Mouse (Mus musculus) G1E (cell line): ENCODE results near the gene Lipe. TPM values are rescaled to one million over a fixed set of nuclear protein-coding genes. Genes with fewer than 3 reads are reported as not detected.

ENCODE experiments used
- ATAC-seq: 2 replicates; pipeline ENCODE4 v1.8.0; 2016; ENCODE audit warnings: mild to moderate bottlenecking; ENCODE audit not compliant: insufficient number of reproducible peaks, poor library complexity, low FRiP score, severe bottlenecking; ENCODE audit errors: extremely low read depth
- DNase-seq: peaks from one replicate; pipeline ENCODE4 v3.0.0; 2012; ENCODE audit warnings: low spot score
- H3K27me3 ChIP-seq: 2 replicates; pipeline ENCODE4 v1.6.1; 2012; ENCODE audit warnings: mild to moderate bottlenecking, low read length, inconsistent platforms; ENCODE audit not compliant: insufficient read depth
- H3K36me3 ChIP-seq: replicated peaks from 2 replicates; pipeline ENCODE3; 2012; ENCODE audit warnings: mild to moderate bottlenecking, inconsistent platforms
- H3K4me1 ChIP-seq: 2 replicates; pipeline ENCODE4 v1.6.1; 2012; ENCODE audit warnings: low read depth, low read length, inconsistent platforms, mixed read lengths; ENCODE audit not compliant: insufficient read depth
- H3K4me3 ChIP-seq: 2 replicates; pipeline ENCODE4 v1.5.1; 2012; ENCODE audit warnings: low read depth, mild to moderate bottlenecking, inconsistent platforms, low read length, moderate library complexity, mixed read lengths
- H3K9me3 ChIP-seq: replicated peaks from 2 replicates; pipeline ENCODE4 v1.6.1; 2012; ENCODE audit warnings: inconsistent platforms
- CTCF ChIP-seq: IDR thresholded peaks from 2 replicates; pipeline ENCODE4 v1.5.1; 2012; ENCODE audit warnings: low read depth, low read length, inconsistent platforms, mixed read lengths
- GATA1 ChIP-seq: IDR thresholded peaks from 2 replicates; pipeline ENCODE4 v1.6.1; 2012; ENCODE audit warnings: borderline replicate concordance, low read length, inconsistent platforms, mixed read lengths
- GATA2 ChIP-seq: IDR thresholded peaks from 2 replicates; pipeline ENCODE4 v1.6.1; 2012; ENCODE audit warnings: low read depth, low read length, inconsistent platforms, borderline replicate concordance
- POLR2AphosphoS5 ChIP-seq: IDR thresholded peaks from 2 replicates; pipeline ENCODE4 v1.6.1; 2012; ENCODE audit warnings: low read depth, low read length, inconsistent platforms; ENCODE audit not compliant: insufficient replicate concordance
- TAL1 ChIP-seq: conservative IDR thresholded peaks from 2 replicates; pipeline ENCODE4 v1.6.1; 2012; ENCODE audit warnings: low read depth, low read length, inconsistent platforms, mixed read lengths
- polyA plus RNA-seq: library from polyadenylated mRNA; stranded (reverse); fragments of >175 nt; gene quantifications from 2 replicates; pipeline ENCODE4 v1.2.3, GENCODE M21; 2012
- total RNA-seq, 2 experiments: library from RNA; stranded (forward) in 1 of 2; stranded (reverse) in 1 of 2; fragments of 200-1000 nt in 1 of 2; fragments of >200 nt in 1 of 2; fragmentation: Nextera tagmentation in 1 of 2; gene quantifications; 2 replicates each; pipeline ENCODE4 v1.2.3; 2014 to 2017

The Lipe gene
- total RNA-seq (2014; fragmentation: Nextera tagmentation): 6.1 and 13.0 TPM in 2 replicates
- total RNA-seq (2017): 4.6 and 4.8 TPM in 2 replicates
- 15.7 and 16.1 TPM in 2 replicates for polyA plus RNA-seq

GRCm38 (mm10) chr7:25398610-25399009 is at the start of gene Lipe:
Lipe (minus strand) TSS chr7:25398710.
- H3K27me3 ChIP-seq: no peaks in the 10 kb centered on the region
- no peak for ATAC-seq

GRCm38 (mm10) chr7:25440816-25441153 is 42.3 kb upstream of the Lipe start:
- no peaks in the 10 kb centered on the region for H3K9me3 ChIP-seq

More at GRCm38 (mm10) chr7:25398610-25399009, at the start of gene Lipe:
- H3K9me3 ChIP-seq: no peaks in the 10 kb centered on the region
- TF ChIP-seq CTCF (no peak), TAL1 (no peak), GATA1 (no peak), GATA2 (no peak), POLR2AphosphoS5 (no peak)
- H3K4me3 ChIP-seq: no peak within 1 kb of the TSS
- no peak for DNase-seq
- peaks cover 28% of the 10 kb centered on the region for H3K36me3 ChIP-seq
- H3K4me1 ChIP-seq: peaks cover 40% of the 10 kb centered on the region

GRCm38 (mm10) chr7:25439978-25440815 is 41.7 kb upstream of the Lipe start:
- no peaks in the 10 kb centered on the region for H3K4me1 ChIP-seq
- H3K27me3 ChIP-seq: no peaks in the 10 kb centered on the region; the same call in 1 of the 2 replicates
- TF ChIP-seq CTCF (no peak), GATA2 (no peak), POLR2AphosphoS5 (no peak), GATA1 (no peak), TAL1 (no peak)
- no peaks in the 10 kb centered on the region for H3K9me3 ChIP-seq
- H3K4me3 ChIP-seq: no peak overlapping the region
- ATAC-seq: no peak
- H3K36me3 ChIP-seq: no peaks in the 10 kb centered on the region
- no peak for DNase-seq

More at GRCm38 (mm10) chr7:25440816-25441153, 42.3 kb upstream of the Lipe start:
- TF ChIP-seq GATA1: no peak
- TF ChIP-seq GATA2: no peak
- TF ChIP-seq POLR2AphosphoS5: no peak
- TF ChIP-seq TAL1: no peak
- no peak for TF ChIP-seq CTCF
- ATAC-seq (no peak), DNase-seq (no peak)
- H3K36me3 ChIP-seq: no peaks in the 10 kb centered on the region
- no peak overlapping the region for H3K4me3 ChIP-seq
- no peaks in the 10 kb centered on the region; the same call in 1 of the 2 replicates for H3K27me3 ChIP-seq
- no peaks in the 10 kb centered on the region for H3K4me1 ChIP-seq

GRCm38 (mm10) chr7:25439124-25439822 is 40.8 kb upstream of the Lipe start:
- H3K36me3 ChIP-seq: no peaks in the 10 kb centered on the region
- TF ChIP-seq POLR2AphosphoS5 (no peak), TAL1 (no peak), CTCF (no peak), GATA2 (no peak), GATA1 (no peak)
- no peak for ATAC-seq
- no peaks in the 10 kb centered on the region; the same call in 1 of the 2 replicates for H3K27me3 ChIP-seq
- DNase-seq: no peak
- H3K4me3 ChIP-seq: no peak overlapping the region
- H3K4me1 ChIP-seq: no peaks in the 10 kb centered on the region
- no peaks in the 10 kb centered on the region for H3K9me3 ChIP-seq

GRCm38 (mm10) chr7:25436704-25437103 is 38.2 kb upstream of the Lipe start:
- Histone ChIP-seq H3K9me3 (no peaks in the 10 kb centered on the region), H3K4me1 (no peaks in the 10 kb centered on the region), H3K4me3 (no peak overlapping the region), H3K27me3 (no peaks in the 10 kb centered on the region), H3K36me3 (no peaks in the 10 kb centered on the region)
- ATAC-seq (no peak), DNase-seq (no peak)
- TF ChIP-seq TAL1: no peak
- TF ChIP-seq POLR2AphosphoS5: no peak
- TF ChIP-seq GATA2: no peak
- no peak for TF ChIP-seq CTCF
- TF ChIP-seq GATA1: no peak

GRCm38 (mm10) chr7:25436226-25436625 is 37.7 kb upstream of the Lipe start:
- H3K9me3 ChIP-seq: no peaks in the 10 kb centered on the region
- no peaks in the 10 kb centered on the region for H3K4me1 ChIP-seq
- H3K27me3 ChIP-seq: no peaks in the 10 kb centered on the region
- TF ChIP-seq GATA2 (no peak), TAL1 (no peak), POLR2AphosphoS5 (no peak), GATA1 (no peak), CTCF (no peak)
- H3K36me3 ChIP-seq: no peaks in the 10 kb centered on the region
- ATAC-seq: no peak
- no peak for DNase-seq
- no peak overlapping the region for H3K4me3 ChIP-seq
